Mouse (Mus musculus): ENCODE measurements at regions not wholly inside any gene's neighbourhood (a gene's known extent, or its start where the extent isn't known, plus 50 kb on each side); places are given as distances from the start of the nearest gene placed in this dataset.

- Histone ChIP-seq H3K4me3 (replicated peaks; ENCODE audit: insufficient read depth, low read depth, low read length) (no peak overlapping the region), H3K27ac (ENCODE audit: insufficient read depth, low read length) (peak overlapping the region; percentile 67; the same call in 1 of the 2 replicates), H3K27me3 (ENCODE audit: control insufficient read depth, insufficient read depth, low read length) (no peaks in the 10 kb centered on the region), H3K4me1 (ENCODE audit: control insufficient read depth, insufficient read depth, low read length) (peaks cover 7% of the 10 kb centered on the region; the same call in 1 of the 2 replicates)
- TF ChIP-seq POLR2A (IDR thresholded peaks at IDR 0.05; ENCODE audit: borderline replicate concordance, insufficient read depth, low read length) (no peak), CTCF (IDR thresholded peaks at IDR 0.05; ENCODE audit: borderline replicate concordance, insufficient read depth, low read depth, low read length) (no peak)
- DNase-seq: peak; percentile 24 to 76
- 59% methylated on average over 2 of the region's 2 CpGs for WGBS
These were observed 257.4 kb downstream of the Etv1 start for GRCm38 (mm10) chr12:39036466-39037037.

- Histone ChIP-seq H3K27me3 (ENCODE audit: control insufficient read depth, insufficient read depth, low read length) (no peaks in the 10 kb centered on the region), H3K4me3 (replicated peaks; ENCODE audit: insufficient read depth, low read depth, low read length) (no peak overlapping the region), H3K27ac (ENCODE audit: insufficient read depth, low read length) (no peak overlapping the region), H3K4me1 (ENCODE audit: control insufficient read depth, insufficient read depth, low read length) (peaks cover 7% of the 10 kb centered on the region; the same call in 1 of the 2 replicates)
- TF ChIP-seq POLR2A (IDR thresholded peaks at IDR 0.05; ENCODE audit: borderline replicate concordance, insufficient read depth, low read length) (no peak), CTCF (IDR thresholded peaks at IDR 0.05; ENCODE audit: borderline replicate concordance, insufficient read depth, low read depth, low read length) (no peak; the same call in 1 of the 2 replicates)
- DNase-seq: peak; percentile 64 to 95
- WGBS: 7% methylated on average over 3 of the region's 3 CpGs
These were observed 258.9 kb downstream of the Etv1 start for GRCm38 (mm10) chr12:39038077-39038476.

GRCm38 (mm10) chr12:39038656-39039055 is 259.5 kb downstream of the Etv1 start:
- DNase-seq: peak; percentile 33 to 37
- Histone ChIP-seq H3K4me3 (replicated peaks; ENCODE audit: insufficient read depth, low read depth, low read length) (no peak overlapping the region), H3K27me3 (ENCODE audit: control insufficient read depth, insufficient read depth, low read length) (no peaks in the 10 kb centered on the region), H3K4me1 (ENCODE audit: control insufficient read depth, insufficient read depth, low read length) (peaks cover 7% of the 10 kb centered on the region; the same call in 1 of the 2 replicates), H3K27ac (ENCODE audit: insufficient read depth, low read length) (peak overlapping the region; percentile 55; the same call in 1 of the 2 replicates)
- WGBS: 65% methylated on average over 2 of the region's 2 CpGs
- TF ChIP-seq POLR2A (IDR thresholded peaks at IDR 0.05; ENCODE audit: borderline replicate concordance, insufficient read depth, low read length) (no peak), CTCF (IDR thresholded peaks at IDR 0.05; ENCODE audit: borderline replicate concordance, insufficient read depth, low read depth, low read length) (no peak)

- Histone ChIP-seq H3K27me3 (ENCODE audit: control insufficient read depth, insufficient read depth, low read length) (no peaks in the 10 kb centered on the region), H3K27ac (ENCODE audit: insufficient read depth, low read length) (peak overlapping the region; percentile 87; the same call in 1 of the 2 replicates), H3K4me1 (ENCODE audit: control insufficient read depth, insufficient read depth, low read length) (peaks cover 15% of the 10 kb centered on the region; the same call in 1 of the 2 replicates), H3K4me3 (replicated peaks; ENCODE audit: insufficient read depth, low read depth, low read length) (no peak overlapping the region)
- DNase-seq: peak in 1 of 2 experiments; percentile 58
- TF ChIP-seq POLR2A (IDR thresholded peaks at IDR 0.05; ENCODE audit: borderline replicate concordance, insufficient read depth, low read length): no peak
- no peak for TF ChIP-seq CTCF (IDR thresholded peaks at IDR 0.05; ENCODE audit: borderline replicate concordance, insufficient read depth, low read depth, low read length)
These were observed 267.9 kb downstream of the Etv1 start for GRCm38 (mm10) chr12:39047126-39047525.

GRCm38 (mm10) chr12:39048441-39048840 is 269.3 kb downstream of the Etv1 start:
- WGBS: 10% methylated on average over 6 of the region's 6 CpGs
- DNase-seq: peak; percentile 74 to 98
- Histone ChIP-seq H3K27ac (ENCODE audit: insufficient read depth, low read length) (no peak overlapping the region; the same call in 1 of the 2 replicates), H3K4me3 (replicated peaks; ENCODE audit: insufficient read depth, low read depth, low read length) (no peak overlapping the region), H3K27me3 (ENCODE audit: control insufficient read depth, insufficient read depth, low read length) (no peaks in the 10 kb centered on the region), H3K4me1 (ENCODE audit: control insufficient read depth, insufficient read depth, low read length) (peaks cover 15% of the 10 kb centered on the region; the same call in 1 of the 2 replicates)
- TF ChIP-seq CTCF (IDR thresholded peaks at IDR 0.05; ENCODE audit: borderline replicate concordance, insufficient read depth, low read depth, low read length) (no peak), POLR2A (IDR thresholded peaks at IDR 0.05; ENCODE audit: borderline replicate concordance, insufficient read depth, low read length) (no peak)

- Histone ChIP-seq H3K4me3 (replicated peaks; ENCODE audit: insufficient read depth, low read depth, low read length) (no peak overlapping the region), H3K4me1 (ENCODE audit: control insufficient read depth, insufficient read depth, low read length) (peaks cover 15% of the 10 kb centered on the region; the same call in 1 of the 2 replicates), H3K27ac (ENCODE audit: insufficient read depth, low read length) (peak overlapping the region; percentile 89), H3K27me3 (ENCODE audit: control insufficient read depth, insufficient read depth, low read length) (no peaks in the 10 kb centered on the region)
- WGBS: 52% methylated on average over 1 of the region's 1 CpGs
- TF ChIP-seq POLR2A (IDR thresholded peaks at IDR 0.05; ENCODE audit: borderline replicate concordance, insufficient read depth, low read length) (no peak), CTCF (IDR thresholded peaks at IDR 0.05; ENCODE audit: borderline replicate concordance, insufficient read depth, low read depth, low read length) (peak; percentile 53; the same call in 1 of the 2 replicates)
- peak; percentile 62 to 74 for DNase-seq
These were observed 269.8 kb downstream of the Etv1 start for GRCm38 (mm10) chr12:39048958-39049357.

- Histone ChIP-seq H3K27me3 (ENCODE audit: control insufficient read depth, insufficient read depth, low read length) (no peaks in the 10 kb centered on the region; the same call in 1 of the 2 replicates), H3K27ac (ENCODE audit: insufficient read depth, low read length) (no peak overlapping the region), H3K4me1 (ENCODE audit: control insufficient read depth, insufficient read depth, low read length) (peaks cover 9% of the 10 kb centered on the region; the same call in 1 of the 2 replicates), H3K4me3 (replicated peaks; ENCODE audit: insufficient read depth, low read depth, low read length) (no peak overlapping the region)
- no peak for DNase-seq
- WGBS: 81% methylated on average over 4 of the region's 4 CpGs
- no peak for TF ChIP-seq POLR2A (IDR thresholded peaks at IDR 0.05; ENCODE audit: borderline replicate concordance, insufficient read depth, low read length)
- no peak for TF ChIP-seq CTCF (IDR thresholded peaks at IDR 0.05; ENCODE audit: borderline replicate concordance, insufficient read depth, low read depth, low read length)
These were observed 291.3 kb downstream of the Etv1 start for GRCm38 (mm10) chr12:39070331-39071045.
